Mouse (Mus musculus) kidney, adult 10 weeks (tissue): ENCODE results near the gene Ifnz. TPM values are rescaled to one million over a fixed set of nuclear protein-coding genes. Genes with fewer than 3 reads are reported as not detected.

Experiments
- polyA plus RNA-seq: library from polyadenylated mRNA; stranded (reverse); fragments of 350-450 nt; fragmentation: Illumina TruSeq; extraction: RNeasy Lipid Tissue Mini Kit (QIAGEN cat#74804); gene quantifications from one replicate; pipeline ENCODE4 v1.2.3, GENCODE M21; 2014; ENCODE audit warnings: low read depth, low replicate concordance

Ifnz gene
- polyA plus RNA-seq: not detected

GRCm38 (mm10) chr4:88781831-88782230 is at the start of gene Ifnz:
TSS of gene Ifnz (plus strand) at chr4:88782131.

GRCm38 (mm10) chr4:88754818-88755340 is 27.1 kb upstream of the Ifnz start, which contains the start of gene Gm13271:
TSS of gene Gm13271 (plus strand) at chr4:88754868.

GRCm38 (mm10) chr4:88759610-88760268 is 22.2 kb upstream of the Ifnz start, which contains the start of gene Gm13283:
TSS of gene Gm13283 (plus strand) at chr4:88760119.

GRCm38 (mm10) chr4:88773534-88773933 is 8.4 kb upstream of the Ifnz start, which contains the start of gene Gm13290:
TSS of gene Gm13290 (plus strand) at chr4:88773834.

GRCm38 (mm10) chr4:88776622-88777021 is 5.3 kb upstream of the Ifnz start, which contains the start of gene Gm13289:
TSS of gene Gm13289 (plus strand) at chr4:88776922.

GRCm38 (mm10) chr4:88779550-88779949 is 2.4 kb upstream of the Ifnz start, which contains the start of gene Gm13272:
TSS of gene Gm13272 (plus strand) at chr4:88779850.

GRCm38 (mm10) chr4:88785409-88785808 is 3.5 kb downstream of the Ifnz start, which contains the start of gene Gm13276:
TSS of gene Gm13276 (plus strand) at chr4:88785709.

GRCm38 (mm10) chr4:88788402-88788801 is 6.5 kb downstream of the Ifnz start, which contains the start of gene Gm13277:
TSS of gene Gm13277 (plus strand) at chr4:88788632.

GRCm38 (mm10) chr4:88791250-88791649 is 9.3 kb downstream of the Ifnz start, which contains the start of gene Gm13278:
TSS of gene Gm13278 (plus strand) at chr4:88791550.

GRCm38 (mm10) chr4:88793936-88794675 is 12.2 kb downstream of the Ifnz start, which contains the start of gene Gm13275:
TSS of gene Gm13275 (plus strand) at chr4:88794487.

GRCm38 (mm10) chr4:88797097-88797496 is 15.2 kb downstream of the Ifnz start, which contains the start of gene Gm13279:
TSS of gene Gm13279 (plus strand) at chr4:88797397.

GRCm38 (mm10) chr4:88799365-88799764 is 17.4 kb downstream of the Ifnz start, which contains the start of gene Gm13285:
TSS of gene Gm13285 (plus strand) at chr4:88799665.

GRCm38 (mm10) chr4:88802954-88803353 is 21.0 kb downstream of the Ifnz start, which contains the start of gene Gm13287:
TSS of gene Gm13287 (plus strand) at chr4:88803254.

GRCm38 (mm10) chr4:88805231-88805630 is 23.3 kb downstream of the Ifnz start, which contains the start of gene Gm13288:
TSS of gene Gm13288 (plus strand) at chr4:88805531.

GRCm38 (mm10) chr4:88815928-88816327 is 34.0 kb downstream of the Ifnz start, which contains the start of gene Ifna7:
TSS of gene Ifna7 (plus strand) at chr4:88816228.

GRCm38 (mm10) chr4:88819659-88820058 is 37.7 kb downstream of the Ifnz start, which contains the start of gene Ifna11:
TSS of gene Ifna11 (plus strand) at chr4:88819959.

GRCm38 (mm10) chr4:88827116-88827515 is 45.2 kb downstream of the Ifnz start, which contains the start of gene Ifna6:
TSS of gene Ifna6 (plus strand) at chr4:88827416.

Other genes starting within 250 kb of the Ifnz start
- gene Ifna15, start 223.9 kb upstream of the Ifnz start, polyA plus RNA-seq: not detected
- not detected for gene Ifna14, start 210.3 kb upstream of the Ifnz start, polyA plus RNA-seq
- gene Ifna9, start 189.7 kb upstream of the Ifnz start, polyA plus RNA-seq: not detected
- gene Ifna12, start 178.8 kb upstream of the Ifnz start, polyA plus RNA-seq: not detected
- gene C87499, start 147.7 kb upstream of the Ifnz start, polyA plus RNA-seq: not detected
- gene Ifna13, start 137.7 kb upstream of the Ifnz start, polyA plus RNA-seq: not detected
- not detected for gene Ifna16, start 105.2 kb upstream of the Ifnz start, polyA plus RNA-seq
- not detected for gene Ifna2, start 98.2 kb upstream of the Ifnz start, polyA plus RNA-seq
- gene Ifnab, start 90.8 kb upstream of the Ifnz start, polyA plus RNA-seq: not detected
- not detected for gene Gm26566, start 60.3 kb upstream of the Ifnz start, polyA plus RNA-seq
- 132 TPM for gene Klhl9, start 59.7 kb upstream of the Ifnz start, polyA plus RNA-seq
- gene Gm13271, start 27.3 kb upstream of the Ifnz start, polyA plus RNA-seq: not detected
- not detected for gene Gm13283, start 22.0 kb upstream of the Ifnz start, polyA plus RNA-seq
- not detected for gene Gm13290, start 8.3 kb upstream of the Ifnz start, polyA plus RNA-seq
- gene Gm13289, start 5.2 kb upstream of the Ifnz start, polyA plus RNA-seq: not detected
- gene Gm13272, start 2.3 kb upstream of the Ifnz start, polyA plus RNA-seq: not detected
- not detected for gene Gm13276, start 3.6 kb downstream of the Ifnz start, polyA plus RNA-seq
- gene Gm13277, start 6.5 kb downstream of the Ifnz start, polyA plus RNA-seq: not detected
- gene Gm13278, start 9.4 kb downstream of the Ifnz start, polyA plus RNA-seq: not detected
- not detected for gene Gm13275, start 12.4 kb downstream of the Ifnz start, polyA plus RNA-seq
- not detected for gene Gm13279, start 15.3 kb downstream of the Ifnz start, polyA plus RNA-seq
- gene Gm13285, start 17.5 kb downstream of the Ifnz start, polyA plus RNA-seq: not detected
- gene Gm13287, start 21.1 kb downstream of the Ifnz start, polyA plus RNA-seq: not detected
- gene Gm13288, start 23.4 kb downstream of the Ifnz start, polyA plus RNA-seq: not detected
- not detected for gene Ifna7, start 34.1 kb downstream of the Ifnz start, polyA plus RNA-seq
- not detected for gene Ifna11, start 37.8 kb downstream of the Ifnz start, polyA plus RNA-seq
- gene Ifna6, start 45.3 kb downstream of the Ifnz start, polyA plus RNA-seq: not detected
- gene Ifna5, start 53.4 kb downstream of the Ifnz start, polyA plus RNA-seq: not detected
- not detected for gene Ifna4, start 59.7 kb downstream of the Ifnz start, polyA plus RNA-seq
- gene Ifna1, start 68.0 kb downstream of the Ifnz start, polyA plus RNA-seq: not detected
- not detected for gene Ifne, start 98.1 kb downstream of the Ifnz start, polyA plus RNA-seq